Mouse (Mus musculus) midbrain, embryonic 11.5 days (tissue): ENCODE results near the gene Phykpl. TPM values are rescaled to one million over a fixed set of nuclear protein-coding genes. Genes with fewer than 3 reads are reported as not detected.

Source experiments
- ATAC-seq: fragments of 200-750 bp; cut with Nextera tagmentation; 2 replicates; pipeline ENCODE4 v1.8.0; 2017; ENCODE audit warnings: moderate TSS enrichment, moderate library complexity; ENCODE audit not compliant: low FRiP score
- DNase-seq: peaks from one replicate; pipeline ENCODE4 v3.0.0; 2015; ENCODE audit warnings: low spot score; ENCODE audit errors: missing footprints
- H3K27ac ChIP-seq: fragments of 300-500 bp; sonication (generic); 2 replicates; pipeline ENCODE4 v1.5.1; 2014; ENCODE audit warnings: low read depth, low read length
- H3K27me3 ChIP-seq: fragments of 300-500 bp; sonication (generic); 2 replicates; pipeline ENCODE4 v1.6.1; 2014; ENCODE audit warnings: mild to moderate bottlenecking, low read length, moderate library complexity, mixed read lengths; ENCODE audit not compliant: control insufficient read depth, insufficient read depth
- H3K36me3 ChIP-seq: fragments of 300-500 bp; sonication (generic); 2 replicates; pipeline ENCODE4 v1.6.1; 2014; ENCODE audit warnings: mild to moderate bottlenecking, low read length, moderate library complexity, mixed read lengths; ENCODE audit not compliant: control insufficient read depth, insufficient read depth
- H3K4me1 ChIP-seq: fragments of 300-500 bp; sonication (generic); 2 replicates; pipeline ENCODE4 v1.6.1; 2014; ENCODE audit warnings: low read length; ENCODE audit not compliant: control insufficient read depth, insufficient read depth
- H3K4me2 ChIP-seq: fragments of 300-500 bp; sonication (generic); 2 replicates; pipeline ENCODE4 v1.6.1; 2014; ENCODE audit warnings: mild to moderate bottlenecking, moderate library complexity
- H3K4me3 ChIP-seq: fragments of 300-500 bp; sonication (generic); 2 replicates; pipeline ENCODE4 v1.5.1; 2014; ENCODE audit warnings: low read depth, low read length
- H3K9ac ChIP-seq: fragments of 300-500 bp; sonication (generic); 2 replicates; pipeline ENCODE4 v1.6.1; 2014; ENCODE audit warnings: low read length
- H3K9me3 ChIP-seq: fragments of 300-500 bp; sonication (generic); 2 replicates; pipeline ENCODE4 v1.6.1; 2016; ENCODE audit warnings: low read length; ENCODE audit not compliant: control insufficient read depth
- WGBS: fragments of 180-500 bp; shearing (Covaris S2); extraction: QIAGEN DNeasy Blood & Tissue Kit; methylation state at CpG from one replicate; pipeline ENCODE4 v1.1.7; 2014; 5-methylcytosine and 5-hydroxymethylcytosine counted together
- polyA plus RNA-seq: library from polyadenylated mRNA; unstranded; fragments of >200 nt; fragmentation: Nextera tagmentation; extraction: Ambion mirVana; gene quantifications from 2 replicates; pipeline ENCODE4 v1.2.1, GENCODE M21; 2014

The Phykpl gene
- polyA plus RNA-seq, 1 experiment from 2014 or later = 9.6 TPM

- Histone ChIP-seq H3K4me3 (no peak overlapping the region), H3K27me3 (no peaks in the 10 kb centered on the region), H3K27ac (no peak overlapping the region), H3K9me3 (no peaks in the 10 kb centered on the region), H3K36me3 (peaks cover 57% of the 10 kb centered on the region), H3K4me2 (no peak overlapping the region), H3K9ac (no peak overlapping the region), H3K4me1 (no peaks in the 10 kb centered on the region)
- ATAC-seq = no peak
- WGBS = 92% methylated on average over 7 of the region's 7 CpGs
- DNase-seq = no peak
Observed at GRCm38 (mm10) chr11:51591915-51592314, 7.4 kb downstream of the Phykpl start.

GRCm38 (mm10) chr11:51593368-51593767, 8.8 kb downstream of the Phykpl start:
- Histone ChIP-seq H3K9me3 (no peaks in the 10 kb centered on the region), H3K4me3 (no peak overlapping the region), H3K9ac (no peak overlapping the region), H3K4me2 (no peak overlapping the region), H3K36me3 (peaks cover 55% of the 10 kb centered on the region), H3K27me3 (no peaks in the 10 kb centered on the region), H3K4me1 (no peaks in the 10 kb centered on the region; the same call in 1 of the 2 replicates), H3K27ac (no peak overlapping the region)
- DNase-seq = no peak
- ATAC-seq = no peak
- WGBS = 97% methylated on average over 4 of the region's 4 CpGs

DNA sequence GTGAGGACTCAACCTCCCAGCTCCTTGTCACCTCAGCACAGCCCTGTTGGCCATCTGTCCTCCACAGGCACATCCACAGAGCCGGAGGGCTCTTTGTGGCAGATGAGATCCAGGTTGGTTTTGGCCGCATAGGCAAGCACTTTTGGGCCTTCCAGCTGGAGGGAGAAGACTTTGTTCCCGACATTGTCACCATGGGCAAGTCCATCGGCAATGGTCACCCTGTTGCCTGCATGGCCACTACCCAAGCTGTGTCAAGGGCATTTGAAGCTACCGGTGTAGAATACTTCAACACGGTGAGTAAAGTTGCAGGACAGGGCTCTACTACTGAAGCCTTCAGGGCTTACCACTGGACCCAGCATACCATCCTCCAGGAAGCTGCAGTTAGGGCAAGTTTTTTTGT, 9.3 kb downstream of the Phykpl start:
- no peak overlapping the region for H3K9ac ChIP-seq
- H3K9me3 ChIP-seq = no peaks in the 10 kb centered on the region
- ATAC-seq (no peak), DNase-seq (no peak)
- peaks cover 59% of the 10 kb centered on the region for H3K36me3 ChIP-seq
- H3K4me3 ChIP-seq = no peak overlapping the region
- H3K27ac ChIP-seq = no peak overlapping the region
- no peaks in the 10 kb centered on the region; the same call in 1 of the 2 replicates for H3K4me1 ChIP-seq
- H3K4me2 ChIP-seq = no peak overlapping the region
- WGBS = 94% methylated on average over 6 of the region's 6 CpGs
- H3K27me3 ChIP-seq = no peaks in the 10 kb centered on the region

GRCm38 (mm10) chr11:51594715-51595350, 10.3 kb downstream of the Phykpl start:
- ATAC-seq = no peak

GRCm38 (mm10) chr11:51595459-51596083, 11.0 kb downstream of the Phykpl start:
- Histone ChIP-seq H3K9me3 (no peaks in the 10 kb centered on the region), H3K9ac (no peak overlapping the region), H3K36me3 (peaks cover 60% of the 10 kb centered on the region), H3K27me3 (no peaks in the 10 kb centered on the region), H3K27ac (no peak overlapping the region), H3K4me2 (no peak overlapping the region), H3K4me1 (no peaks in the 10 kb centered on the region; the same call in 1 of the 2 replicates), H3K4me3 (no peak overlapping the region)
- WGBS = 95% methylated on average over 1 of the region's 1 CpGs
- DNase-seq = no peak
- ATAC-seq = no peak

More at GRCm38 (mm10) chr11:51594715-51595350, 10.3 kb downstream of the Phykpl start:
- 82% methylated on average over 3 of the region's 3 CpGs for WGBS
- Histone ChIP-seq H3K9me3 (no peaks in the 10 kb centered on the region), H3K9ac (no peak overlapping the region), H3K27ac (no peak overlapping the region), H3K4me2 (no peak overlapping the region), H3K27me3 (no peaks in the 10 kb centered on the region), H3K4me3 (no peak overlapping the region), H3K4me1 (no peaks in the 10 kb centered on the region; the same call in 1 of the 2 replicates), H3K36me3 (peaks cover 60% of the 10 kb centered on the region)
- peak; percentile 85 for DNase-seq

GRCm38 (mm10) chr11:51597553-51597952, 13.0 kb downstream of the Phykpl start:
- Histone ChIP-seq H3K9me3 (no peaks in the 10 kb centered on the region), H3K36me3 (peaks cover 66% of the 10 kb centered on the region), H3K27me3 (no peaks in the 10 kb centered on the region), H3K27ac (no peak overlapping the region), H3K9ac (no peak overlapping the region), H3K4me3 (no peak overlapping the region), H3K4me1 (peaks cover 9% of the 10 kb centered on the region), H3K4me2 (no peak overlapping the region)
- WGBS = 83% methylated on average over 2 of the region's 2 CpGs
- DNase-seq = no peak
- ATAC-seq = no peak

DNA sequence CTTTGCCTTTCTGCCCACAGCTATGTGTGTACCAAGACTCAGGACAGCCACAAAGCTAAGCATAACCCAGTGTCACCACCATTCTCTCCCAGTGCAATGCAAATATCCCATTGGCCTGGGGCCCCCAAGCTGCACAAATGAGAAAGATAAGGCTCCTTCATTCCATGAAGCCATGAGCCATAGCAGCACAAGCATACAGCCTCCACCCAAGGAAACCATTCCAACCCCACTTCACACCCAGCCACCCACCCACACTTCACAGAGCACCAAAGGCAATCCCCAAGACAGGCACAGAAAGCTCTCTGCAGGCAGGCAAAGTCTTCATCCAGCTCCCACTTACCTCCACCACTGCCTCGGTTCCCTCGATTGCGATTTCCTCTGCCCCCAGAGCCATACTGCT, 17.7 kb downstream of the Phykpl start:
- peaks cover 23% of the 10 kb centered on the region for H3K4me1 ChIP-seq
- H3K27me3 ChIP-seq = no peaks in the 10 kb centered on the region
- DNase-seq (peak; percentile 90), ATAC-seq (no peak)
- no peak overlapping the region for H3K4me2 ChIP-seq
- WGBS = 93% methylated on average over 3 of the region's 3 CpGs
- H3K4me3 ChIP-seq = no peak overlapping the region
- no peak overlapping the region for H3K9ac ChIP-seq
- H3K36me3 ChIP-seq = peaks cover 66% of the 10 kb centered on the region
- no peaks in the 10 kb centered on the region for H3K9me3 ChIP-seq
- no peak overlapping the region for H3K27ac ChIP-seq

GRCm38 (mm10) chr11:51605602-51606446, 21.3 kb downstream of the Phykpl start:
- peaks cover 27% of the 10 kb centered on the region for H3K4me1 ChIP-seq
- WGBS = under 1% methylated on average over 79 of the region's 81 CpGs

More at GRCm38 (mm10) chr11:51605602-51606446, 21.3 kb downstream of the Phykpl start:
- peak; percentile 97 for DNase-seq
- H3K36me3 ChIP-seq = peaks cover 37% of the 10 kb centered on the region
- H3K9ac ChIP-seq = peak overlapping the region; percentile 100
- peak overlapping the region; percentile 93 for H3K27ac ChIP-seq
- H3K4me3 ChIP-seq = peak overlapping the region; percentile 100
- H3K9me3 ChIP-seq = no peaks in the 10 kb centered on the region
- ATAC-seq = peak; percentile 51
- peak overlapping the region; percentile 94 for H3K4me2 ChIP-seq
- H3K27me3 ChIP-seq = no peaks in the 10 kb centered on the region
